Mouse (Mus musculus): ENCODE results near the gene Erc1. TPM values are rescaled to one million over a fixed set of nuclear protein-coding genes. Genes with fewer than 3 reads are reported as not detected.
A peak's percentile ranks its signal among the peaks of the same experiment; 100 is the strongest.
"Not testable (repeated sequence)": the region's sequence is repeated elsewhere in the genome, so short reads cannot be mapped to it uniquely, and the experiment has no call there.

The Erc1 gene
- polyA plus RNA-seq, 1 experiment from 2014 or later, result 20.9 TPM

DNA sequence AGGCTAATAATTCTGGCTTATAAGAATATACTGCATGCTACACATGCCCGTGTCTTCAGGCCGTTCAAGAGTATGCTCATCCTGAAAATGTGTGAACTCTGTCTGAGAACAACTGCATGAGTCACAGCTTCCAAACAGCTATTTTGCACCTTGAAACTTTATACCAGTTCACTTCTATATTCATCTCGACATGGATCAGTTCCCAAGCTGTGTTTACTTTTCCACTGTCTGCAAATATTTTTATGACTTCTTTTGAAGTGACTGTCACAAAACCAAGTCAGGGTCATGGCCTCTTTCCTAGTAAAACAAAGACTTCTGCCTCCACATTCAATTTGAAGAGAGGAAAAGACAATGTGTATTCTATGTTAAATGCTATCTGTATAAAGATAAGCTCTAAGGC lies 178.2 kb downstream of the Erc1 start:
- ATAC-seq (replicated peaks; ENCODE audit: low FRiP score, low TSS enrichment, low read depth) (no peak), DNase-seq (ENCODE audit: low spot score) (no peak)
- Histone ChIP-seq H3K4me3 (ENCODE audit: low read depth, low read length) (no peak overlapping the region), H3K27me3 (replicated peaks; ENCODE audit: control insufficient read depth, insufficient read depth, low read length) (no peaks in the 10 kb centered on the region), H3K4me1 (replicated peaks; ENCODE audit: control insufficient read depth, insufficient read depth, low read length) (no peaks in the 10 kb centered on the region), H3K4me2 (ENCODE audit: low read length) (no peak overlapping the region), H3K9ac (ENCODE audit: low read length) (no peak overlapping the region), H3K36me3 (ENCODE audit: control insufficient read depth, insufficient read depth, low read length) (no peaks in the 10 kb centered on the region), H3K9me3 (ENCODE audit: control insufficient read depth, low read length) (no peaks in the 10 kb centered on the region), H3K27ac (ENCODE audit: low read depth) (no peak overlapping the region)
- WGBS, result 52% methylated on average over 3 of the region's 3 CpGs

- Histone ChIP-seq H3K4me3 (ENCODE audit: low read depth, low read length) (no peak overlapping the region), H3K9ac (ENCODE audit: low read length) (no peak overlapping the region), H3K4me1 (replicated peaks; ENCODE audit: control insufficient read depth, insufficient read depth, low read length) (no peaks in the 10 kb centered on the region), H3K27ac (ENCODE audit: low read depth) (no peak overlapping the region), H3K4me2 (ENCODE audit: low read length) (no peak overlapping the region), H3K9me3 (ENCODE audit: control insufficient read depth, low read length) (no peaks in the 10 kb centered on the region), H3K27me3 (replicated peaks; ENCODE audit: control insufficient read depth, insufficient read depth, low read length) (no peaks in the 10 kb centered on the region), H3K36me3 (ENCODE audit: control insufficient read depth, insufficient read depth, low read length) (no peaks in the 10 kb centered on the region)
- no peak for DNase-seq (ENCODE audit: low spot score)
- 77% methylated on average over 2 of the region's 2 CpGs for WGBS
- ATAC-seq (replicated peaks; ENCODE audit: low FRiP score, low TSS enrichment, low read depth), result no peak
Observed at GRCm38 (mm10) chr6:119662936-119663335, 185.0 kb downstream of the Erc1 start.

- 70% methylated on average over 3 of the region's 3 CpGs for WGBS
- DNase-seq (ENCODE audit: low spot score) (no peak), ATAC-seq (replicated peaks; ENCODE audit: low FRiP score, low TSS enrichment, low read depth) (no peak)
- no peak overlapping the region for H3K9ac ChIP-seq (ENCODE audit: low read length)
- no peaks in the 10 kb centered on the region for H3K27me3 ChIP-seq (replicated peaks; ENCODE audit: control insufficient read depth, insufficient read depth, low read length)
- H3K36me3 ChIP-seq (ENCODE audit: control insufficient read depth, insufficient read depth, low read length), result no peaks in the 10 kb centered on the region
- H3K4me2 ChIP-seq (ENCODE audit: low read length), result no peak overlapping the region
- H3K27ac ChIP-seq (ENCODE audit: low read depth), result no peak overlapping the region
- no peak overlapping the region for H3K4me3 ChIP-seq (ENCODE audit: low read depth, low read length)
- no peaks in the 10 kb centered on the region for H3K9me3 ChIP-seq (ENCODE audit: control insufficient read depth, low read length)
- H3K4me1 ChIP-seq (replicated peaks; ENCODE audit: control insufficient read depth, insufficient read depth, low read length), result no peaks in the 10 kb centered on the region; the same call in 1 of the 2 replicates
Observed at GRCm38 (mm10) chr6:119661081-119661493, 186.9 kb downstream of the Erc1 start.

DNA sequence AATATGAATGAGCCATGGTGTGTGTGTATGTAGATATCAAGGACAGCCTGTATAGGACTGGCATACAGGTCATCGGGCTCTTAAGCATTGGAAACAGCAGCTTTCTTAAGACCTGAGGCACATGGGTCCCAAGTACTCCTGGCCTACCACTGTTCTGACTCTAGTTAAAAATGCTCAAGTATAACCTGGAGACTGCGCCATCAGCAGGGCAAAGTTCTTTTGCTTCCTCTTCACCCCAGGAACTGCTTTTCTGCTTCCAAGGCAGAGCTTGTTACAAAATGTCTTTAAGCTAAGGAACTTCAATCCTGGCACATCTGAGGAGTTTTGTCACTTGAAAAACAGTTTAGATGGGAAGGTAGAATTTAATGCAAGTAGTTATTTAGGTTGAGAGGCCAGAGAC lies 189.5 kb downstream of the Erc1 start:
- Histone ChIP-seq H3K9ac (ENCODE audit: low read length) (no peak overlapping the region), H3K27me3 (replicated peaks; ENCODE audit: control insufficient read depth, insufficient read depth, low read length) (no peaks in the 10 kb centered on the region), H3K4me3 (ENCODE audit: low read depth, low read length) (no peak overlapping the region), H3K4me2 (ENCODE audit: low read length) (no peak overlapping the region), H3K36me3 (ENCODE audit: control insufficient read depth, insufficient read depth, low read length) (no peaks in the 10 kb centered on the region), H3K27ac (ENCODE audit: low read depth) (no peak overlapping the region), H3K4me1 (replicated peaks; ENCODE audit: control insufficient read depth, insufficient read depth, low read length) (no peaks in the 10 kb centered on the region; the same call in 1 of the 2 replicates), H3K9me3 (ENCODE audit: control insufficient read depth, low read length) (no peaks in the 10 kb centered on the region)
- ATAC-seq (replicated peaks; ENCODE audit: low FRiP score, low TSS enrichment, low read depth) (no peak), DNase-seq (ENCODE audit: low spot score) (no peak)
- 94% methylated on average over 2 of the region's 2 CpGs for WGBS

DNA sequence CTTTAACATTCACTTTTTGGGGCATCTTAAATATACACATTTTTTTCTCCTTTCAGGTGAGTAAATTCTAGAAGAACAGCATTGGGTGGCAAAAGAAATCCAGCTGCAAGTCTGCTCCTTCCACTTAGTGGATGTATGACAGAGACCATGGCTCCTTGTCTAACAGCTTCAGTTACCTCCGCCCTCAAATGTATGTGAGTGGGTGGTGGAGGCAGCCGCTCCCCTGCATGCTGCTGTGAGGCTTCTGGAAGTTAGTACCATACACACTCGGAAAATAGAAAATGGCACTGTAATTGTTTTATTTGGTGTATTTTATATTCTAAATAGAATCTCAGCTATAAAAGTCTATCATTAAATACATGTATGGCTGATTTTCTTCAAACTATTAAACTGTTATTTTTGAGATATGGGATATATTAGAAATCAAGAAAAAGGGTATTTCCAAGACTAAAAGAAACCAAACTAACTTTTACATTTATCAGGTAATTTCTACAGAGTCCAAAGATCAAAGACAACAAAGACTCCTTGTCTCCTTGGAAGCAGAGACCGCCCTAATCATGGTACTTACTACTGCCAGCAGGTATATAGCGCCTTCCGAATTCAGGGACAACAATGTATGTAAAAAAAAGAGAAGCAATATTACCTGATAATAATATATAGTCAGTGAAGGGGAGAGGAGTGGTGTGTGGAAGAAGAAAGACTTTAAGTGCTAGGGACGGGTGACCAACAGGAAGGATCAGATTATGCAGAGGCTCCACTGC lies 190.4 kb downstream of the Erc1 start:
- H3K36me3 ChIP-seq (ENCODE audit: control insufficient read depth, insufficient read depth, low read length), result no peaks in the 10 kb centered on the region
- H3K4me2 ChIP-seq (ENCODE audit: low read length), result no peak overlapping the region
- H3K27ac ChIP-seq (ENCODE audit: low read depth), result no peak overlapping the region; the same call in 1 of the 2 replicates
- H3K9me3 ChIP-seq (ENCODE audit: control insufficient read depth, low read length), result no peaks in the 10 kb centered on the region
- H3K4me3 ChIP-seq (ENCODE audit: low read depth, low read length), result no peak overlapping the region
- WGBS, result 71% methylated on average over 7 of the region's 7 CpGs
- DNase-seq (ENCODE audit: low spot score), result no peak
- no peaks in the 10 kb centered on the region; the same call in 1 of the 2 replicates for H3K4me1 ChIP-seq (replicated peaks; ENCODE audit: control insufficient read depth, insufficient read depth, low read length)
- H3K9ac ChIP-seq (ENCODE audit: low read length), result no peak overlapping the region
- ATAC-seq (replicated peaks; ENCODE audit: low FRiP score, low TSS enrichment, low read depth), result no peak
- H3K27me3 ChIP-seq (replicated peaks; ENCODE audit: control insufficient read depth, insufficient read depth, low read length), result no peaks in the 10 kb centered on the region

- not testable (repeated sequence) for H3K4me1 ChIP-seq (replicated peaks; ENCODE audit: control insufficient read depth, insufficient read depth, low read length); H3K27me3 ChIP-seq (replicated peaks; ENCODE audit: control insufficient read depth, insufficient read depth, low read length); H3K4me3 ChIP-seq (ENCODE audit: low read depth, low read length); H3K9me3 ChIP-seq (ENCODE audit: control insufficient read depth, low read length); H3K9ac ChIP-seq (ENCODE audit: low read length); H3K27ac ChIP-seq (ENCODE audit: low read depth); H3K36me3 ChIP-seq (ENCODE audit: control insufficient read depth, insufficient read depth, low read length); H3K4me2 ChIP-seq (ENCODE audit: low read length); DNase-seq (ENCODE audit: low spot score); ATAC-seq (replicated peaks; ENCODE audit: low FRiP score, low TSS enrichment, low read depth)
- WGBS, result 85% methylated on average over 2 of the region's 2 CpGs
Observed at GRCm38 (mm10) chr6:119654777-119655176, 193.2 kb downstream of the Erc1 start.

- Histone ChIP-seq H3K9me3 (ENCODE audit: control insufficient read depth, low read length) (no peaks in the 10 kb centered on the region), H3K4me1 (replicated peaks; ENCODE audit: control insufficient read depth, insufficient read depth, low read length) (peaks cover 6% of the 10 kb centered on the region), H3K27ac (ENCODE audit: low read depth) (no peak overlapping the region), H3K27me3 (replicated peaks; ENCODE audit: control insufficient read depth, insufficient read depth, low read length) (no peaks in the 10 kb centered on the region), H3K9ac (ENCODE audit: low read length) (no peak overlapping the region), H3K4me2 (ENCODE audit: low read length) (peak overlapping the region; percentile 12; the same call in 1 of the 2 replicates), H3K36me3 (ENCODE audit: control insufficient read depth, insufficient read depth, low read length) (no peaks in the 10 kb centered on the region), H3K4me3 (ENCODE audit: low read depth, low read length) (no peak overlapping the region)
- WGBS, result 23% methylated on average over 14 of the region's 14 CpGs
- ATAC-seq (replicated peaks; ENCODE audit: low FRiP score, low TSS enrichment, low read depth), result no peak
- peak; percentile 61 for DNase-seq (ENCODE audit: low spot score)
Observed at GRCm38 (mm10) chr6:119643880-119644460, 204.0 kb downstream of the Erc1 start.

DNA sequence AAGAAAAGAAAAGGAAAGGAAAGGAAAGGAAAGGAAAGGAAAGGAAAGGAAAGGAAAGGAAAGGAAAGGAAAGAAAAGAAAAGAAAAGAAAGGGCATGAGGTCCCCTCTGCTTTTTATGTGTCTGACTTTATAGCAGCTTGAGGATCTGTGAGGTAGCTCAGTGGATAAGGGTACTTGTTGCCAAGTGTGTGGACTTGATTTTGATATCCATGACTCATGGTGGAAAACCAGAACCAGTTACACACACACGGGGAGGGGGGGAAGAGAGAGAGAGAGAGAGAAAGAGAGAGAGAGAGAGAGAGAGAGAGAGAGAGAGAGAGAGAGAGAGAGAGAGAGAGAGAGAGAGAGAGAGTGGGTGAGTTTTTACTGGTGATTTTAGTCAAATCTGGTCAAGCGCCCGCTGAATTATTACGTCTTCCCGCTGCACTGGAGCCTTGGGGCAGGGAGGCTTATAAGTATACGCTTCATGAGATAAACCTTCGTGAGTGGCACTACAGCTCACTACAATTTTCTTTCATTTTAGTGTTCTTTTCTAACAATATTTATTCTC lies 204.7 kb downstream of the Erc1 start:
- H3K27ac ChIP-seq (ENCODE audit: low read depth), result no peak overlapping the region
- peaks cover 6% of the 10 kb centered on the region for H3K4me1 ChIP-seq (replicated peaks; ENCODE audit: control insufficient read depth, insufficient read depth, low read length)
- H3K27me3 ChIP-seq (replicated peaks; ENCODE audit: control insufficient read depth, insufficient read depth, low read length), result no peaks in the 10 kb centered on the region
- DNase-seq (ENCODE audit: low spot score) (no peak), ATAC-seq (replicated peaks; ENCODE audit: low FRiP score, low TSS enrichment, low read depth) (no peak)
- H3K4me3 ChIP-seq (ENCODE audit: low read depth, low read length), result no peak overlapping the region
- H3K9ac ChIP-seq (ENCODE audit: low read length), result no peak overlapping the region
- H3K4me2 ChIP-seq (ENCODE audit: low read length), result 0 out of 2 replicates have a peak overlapping the region, but pooled peaks have one; percentile 12
- no peaks in the 10 kb centered on the region for H3K36me3 ChIP-seq (ENCODE audit: control insufficient read depth, insufficient read depth, low read length)
- no peaks in the 10 kb centered on the region for H3K9me3 ChIP-seq (ENCODE audit: control insufficient read depth, low read length)
- 36% methylated on average over 7 of the region's 7 CpGs for WGBS
